Mouse (Mus musculus): ENCODE results near the gene F11. TPM values are rescaled to one million over a fixed set of nuclear protein-coding genes. Genes with fewer than 3 reads are reported as not detected.

Gene F11
- total RNA-seq, 1 experiment from 2014 or later: not detected

GRCm38 (mm10) chr8:45255040-45255439 lies 6.8 kb downstream of the F11 start:
- no peak for ATAC-seq (replicated peaks in 1 of 2; ENCODE audit: insufficient read depth in 1 of 2, low FRiP score in 2 of 2, low TSS enrichment in 1 of 2, low read depth in 1 of 2, poor library complexity in 2 of 2, severe bottlenecking in 2 of 2)

- no peak for ATAC-seq (replicated peaks in 1 of 2; ENCODE audit: insufficient read depth in 1 of 2, low FRiP score in 2 of 2, low TSS enrichment in 1 of 2, low read depth in 1 of 2, poor library complexity in 2 of 2, severe bottlenecking in 2 of 2)
Observed at GRCm38 (mm10) chr8:45254194-45254842, 7.5 kb downstream of the F11 start.

- no peak for ATAC-seq (replicated peaks in 1 of 2; ENCODE audit: insufficient read depth in 1 of 2, low FRiP score in 2 of 2, low TSS enrichment in 1 of 2, low read depth in 1 of 2, poor library complexity in 2 of 2, severe bottlenecking in 2 of 2)
Observed at GRCm38 (mm10) chr8:45253586-45253985, 8.2 kb downstream of the F11 start.

GRCm38 (mm10) chr8:45253111-45253510 lies 8.7 kb downstream of the F11 start:
- no peak for ATAC-seq (replicated peaks in 1 of 2; ENCODE audit: insufficient read depth in 1 of 2, low FRiP score in 2 of 2, low TSS enrichment in 1 of 2, low read depth in 1 of 2, poor library complexity in 2 of 2, severe bottlenecking in 2 of 2)

- no peak for ATAC-seq (replicated peaks in 1 of 2; ENCODE audit: insufficient read depth in 1 of 2, low FRiP score in 2 of 2, low TSS enrichment in 1 of 2, low read depth in 1 of 2, poor library complexity in 2 of 2, severe bottlenecking in 2 of 2)
Observed at GRCm38 (mm10) chr8:45246307-45246706, 15.5 kb downstream of the F11 start.

DNA sequence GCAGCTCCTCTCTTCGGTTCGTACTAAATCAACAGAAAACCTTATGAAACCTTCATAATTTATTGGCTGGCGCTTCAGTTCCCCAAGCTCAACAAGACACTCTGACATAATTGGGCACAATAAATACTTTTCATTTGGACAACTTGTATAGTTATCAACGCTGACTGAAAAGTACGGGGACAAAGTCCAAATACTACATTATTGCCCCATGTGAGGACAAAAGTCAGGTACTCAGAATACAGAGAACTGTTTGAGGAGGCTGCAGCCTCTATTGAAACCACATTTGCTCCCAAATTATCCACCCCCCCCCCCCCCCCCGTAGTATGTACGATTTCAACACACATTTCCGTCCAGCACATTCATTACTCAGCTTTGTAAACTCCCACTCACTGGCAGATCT lies 22.5 kb downstream of the F11 start:
- no peak for ATAC-seq (replicated peaks in 1 of 2; ENCODE audit: insufficient read depth in 1 of 2, low FRiP score in 2 of 2, low TSS enrichment in 1 of 2, low read depth in 1 of 2, poor library complexity in 2 of 2, severe bottlenecking in 2 of 2)

DNA sequence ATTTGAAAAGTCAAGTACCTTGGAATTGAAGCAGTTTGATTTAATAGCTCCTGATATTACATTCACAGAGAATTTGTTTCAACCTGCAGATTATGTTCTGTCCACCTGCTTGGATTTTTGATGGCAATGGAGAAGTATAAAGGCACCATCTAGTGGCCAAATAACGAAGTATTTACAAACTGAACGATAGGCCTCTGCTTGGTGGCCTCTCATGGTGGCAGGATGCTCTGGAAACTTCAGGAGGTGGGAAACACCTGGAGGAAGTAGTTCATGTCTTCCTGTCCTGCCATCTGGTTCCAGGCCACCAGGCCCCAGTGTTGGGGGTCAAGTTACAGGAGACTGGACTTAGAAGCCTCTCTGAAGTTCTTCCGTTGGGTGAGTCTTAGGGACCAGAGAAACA lies 23.5 kb downstream of the F11 start:
- peak in 1 of 2 experiments; percentile 34; a peak in 2 of 4 replicates for ATAC-seq (replicated peaks in 1 of 2; ENCODE audit: insufficient read depth in 1 of 2, low FRiP score in 2 of 2, low TSS enrichment in 1 of 2, low read depth in 1 of 2, poor library complexity in 2 of 2, severe bottlenecking in 2 of 2)

DNA sequence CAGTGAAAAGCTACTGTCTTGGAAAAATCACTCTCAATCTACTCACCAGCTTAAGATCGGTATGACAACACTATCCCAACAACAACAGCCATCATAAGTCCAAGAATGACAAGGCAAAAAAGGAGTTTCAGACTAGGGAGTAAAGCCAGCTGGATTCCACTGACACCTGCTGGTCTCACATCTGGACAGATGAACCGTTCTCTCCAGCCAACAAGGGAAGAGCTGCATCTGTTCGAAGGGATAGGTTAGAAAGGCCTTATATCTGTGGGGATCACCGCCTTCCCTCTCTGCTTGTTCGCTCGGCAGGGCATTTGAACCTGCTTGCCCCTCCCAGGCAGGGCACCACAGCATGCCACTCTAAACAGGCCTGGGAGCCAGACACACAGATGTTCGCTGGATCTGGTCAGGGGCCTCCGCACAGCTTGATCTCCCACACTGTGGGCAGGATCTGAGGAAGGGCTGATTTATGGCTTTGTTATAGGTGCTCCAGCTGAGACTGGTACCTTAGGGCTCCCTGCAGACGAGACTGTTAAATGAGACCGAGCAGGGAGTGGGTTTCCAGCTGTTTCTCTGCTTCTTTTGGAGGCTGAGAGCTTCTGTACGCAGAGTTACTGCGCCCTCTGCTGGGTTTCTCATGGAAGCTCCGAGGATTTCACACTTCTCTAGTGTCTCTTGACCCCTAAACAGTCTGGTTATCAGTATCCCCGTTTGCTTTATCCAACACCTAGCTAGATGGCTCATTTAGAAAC lies 25.5 kb downstream of the F11 start:
- ATAC-seq (replicated peaks in 1 of 2; ENCODE audit: insufficient read depth in 1 of 2, low FRiP score in 2 of 2, low TSS enrichment in 1 of 2, low read depth in 1 of 2, poor library complexity in 2 of 2, severe bottlenecking in 2 of 2): peak; percentile 49 to 58; a peak in 2 of 4 replicates

DNA sequence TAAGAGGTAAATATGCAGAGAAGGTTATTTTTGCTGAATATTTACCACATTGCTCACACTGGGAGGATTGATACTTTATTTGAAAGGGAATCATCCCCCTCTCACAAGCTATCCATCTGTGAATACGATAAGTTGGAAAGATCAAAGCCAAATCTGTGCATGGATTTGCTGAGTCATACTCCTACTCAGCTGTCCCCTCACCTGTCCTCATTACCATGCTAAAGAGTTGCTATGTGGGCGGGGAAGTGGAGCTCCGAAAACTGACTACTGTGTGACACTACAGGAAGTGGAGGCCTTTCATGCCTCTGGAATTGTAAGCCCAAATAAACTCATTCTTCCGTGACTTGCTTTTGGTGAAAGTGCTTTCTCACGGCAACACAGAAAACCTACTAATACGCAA lies 26.6 kb downstream of the F11 start:
- ATAC-seq (replicated peaks in 1 of 2; ENCODE audit: insufficient read depth in 1 of 2, low FRiP score in 2 of 2, low TSS enrichment in 1 of 2, low read depth in 1 of 2, poor library complexity in 2 of 2, severe bottlenecking in 2 of 2): no peak

DNA sequence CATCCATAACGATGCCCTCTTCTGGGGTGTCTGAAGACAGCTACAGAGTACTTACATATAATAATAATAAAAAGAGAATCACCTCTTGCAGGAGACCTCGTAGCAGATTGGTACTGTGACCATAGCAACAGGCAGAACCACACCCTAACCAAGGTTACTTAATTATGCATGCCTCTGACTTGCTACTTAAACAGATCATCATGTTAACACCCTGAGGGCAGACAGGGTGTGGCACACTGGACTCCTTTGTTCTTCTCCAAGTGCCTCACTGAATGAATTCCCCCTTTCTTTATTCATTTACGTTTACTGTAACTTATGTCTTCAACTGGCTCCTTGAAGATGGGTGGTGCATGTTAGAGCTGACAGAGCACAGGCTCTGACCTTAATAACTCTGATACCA lies 28.6 kb downstream of the F11 start:
- ATAC-seq (replicated peaks in 1 of 2; ENCODE audit: insufficient read depth in 1 of 2, low FRiP score in 2 of 2, low TSS enrichment in 1 of 2, low read depth in 1 of 2, poor library complexity in 2 of 2, severe bottlenecking in 2 of 2): no peak

GRCm38 (mm10) chr8:45202476-45202875 lies 59.4 kb downstream of the F11 start:
- ATAC-seq (replicated peaks in 1 of 2; ENCODE audit: insufficient read depth in 1 of 2, low FRiP score in 2 of 2, low TSS enrichment in 1 of 2, low read depth in 1 of 2, poor library complexity in 2 of 2, severe bottlenecking in 2 of 2): no peak

GRCm38 (mm10) chr8:45201605-45202004 lies 60.2 kb downstream of the F11 start:
- no peak for ATAC-seq (replicated peaks in 1 of 2; ENCODE audit: insufficient read depth in 1 of 2, low FRiP score in 2 of 2, low TSS enrichment in 1 of 2, low read depth in 1 of 2, poor library complexity in 2 of 2, severe bottlenecking in 2 of 2)

DNA sequence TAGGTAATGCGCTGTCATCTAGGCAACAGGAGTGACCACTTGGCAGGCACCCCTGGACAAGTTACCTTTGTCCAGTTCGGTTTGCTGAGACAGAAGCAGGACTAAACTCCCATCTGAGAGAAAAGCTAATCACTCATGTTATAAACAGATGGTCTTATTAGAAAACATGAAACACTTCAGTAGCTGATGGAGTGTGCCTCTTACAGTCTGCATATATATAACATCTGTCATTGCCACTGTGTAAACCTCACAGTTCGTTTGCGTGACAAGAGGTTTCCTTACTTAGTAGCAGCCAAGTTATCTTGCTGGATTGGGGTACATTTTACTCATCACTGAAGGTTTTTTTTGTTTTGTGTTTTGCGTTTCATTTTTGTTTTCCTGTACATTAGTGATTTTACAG lies 64.5 kb downstream of the F11 start:
- ATAC-seq (replicated peaks in 1 of 2; ENCODE audit: insufficient read depth in 1 of 2, low FRiP score in 2 of 2, low TSS enrichment in 1 of 2, low read depth in 1 of 2, poor library complexity in 2 of 2, severe bottlenecking in 2 of 2): no peak

DNA sequence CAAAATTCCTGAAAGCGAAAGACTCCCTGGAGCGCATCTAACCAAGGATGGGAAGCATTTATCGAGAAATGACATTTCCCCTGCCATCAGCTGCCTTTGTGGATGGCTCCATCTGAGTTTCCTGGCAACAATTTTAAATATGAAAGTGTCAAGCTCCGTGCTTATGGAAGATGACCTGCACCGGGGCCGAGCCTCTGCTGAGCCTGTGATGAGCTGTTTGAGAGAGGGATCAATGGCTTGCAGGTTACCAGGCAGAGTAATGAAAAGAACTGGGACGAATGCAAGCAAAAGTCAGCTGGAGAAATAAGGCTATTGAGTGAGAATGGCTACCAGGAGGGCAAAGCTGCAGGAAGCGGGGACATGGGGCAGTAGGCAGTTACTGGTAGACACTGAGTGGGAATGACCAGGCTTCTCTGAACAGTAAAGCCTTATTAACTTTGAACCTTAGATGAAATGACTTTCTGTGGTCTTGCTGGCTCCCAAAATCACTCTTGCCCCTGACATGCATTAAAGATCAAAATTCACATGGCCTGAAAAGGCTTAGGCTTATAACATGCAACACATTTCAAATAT lies 65.8 kb downstream of the F11 start:
- ATAC-seq (replicated peaks in 1 of 2; ENCODE audit: insufficient read depth in 1 of 2, low FRiP score in 2 of 2, low TSS enrichment in 1 of 2, low read depth in 1 of 2, poor library complexity in 2 of 2, severe bottlenecking in 2 of 2): no peak

Other genes starting within 250 kb of the F11 start
- gene Mtnr1a, start 192.9 kb downstream of the F11 start, total RNA-seq (2017): not detected in 2 replicates
- not detected in 2 replicates for gene Klkb1, start 32.8 kb upstream of the F11 start, total RNA-seq (2017)
- gene Gm45753, start 46.4 kb upstream of the F11 start, total RNA-seq (2017): not detected in 2 replicates
- gene Cyp4v3, start 71.2 kb upstream of the F11 start, total RNA-seq (2017): 23.1 and 26.6 TPM in 2 replicates
- 0.31 TPM in 1 of 2 replicates, not detected in the other for gene Fam149a, start 120.3 kb upstream of the F11 start, total RNA-seq (2017)
- gene Tlr3, start 149.0 kb upstream of the F11 start, total RNA-seq (2017): 2.1 and 7.0 TPM in 2 replicates
- 1.0 and 3.6 TPM in 2 replicates for gene Sorbs2, start 245.8 kb upstream of the F11 start, total RNA-seq (2017)